Mouse (Mus musculus): Measurements from ENCODE around the gene Acads.
A peak's percentile ranks its signal among the peaks of the same experiment; 100 is the strongest.
"Not testable (repeated sequence)": the region's sequence is repeated elsewhere in the genome, so short reads cannot be mapped to it uniquely, and the experiment has no call there.

Acads gene

DNA sequence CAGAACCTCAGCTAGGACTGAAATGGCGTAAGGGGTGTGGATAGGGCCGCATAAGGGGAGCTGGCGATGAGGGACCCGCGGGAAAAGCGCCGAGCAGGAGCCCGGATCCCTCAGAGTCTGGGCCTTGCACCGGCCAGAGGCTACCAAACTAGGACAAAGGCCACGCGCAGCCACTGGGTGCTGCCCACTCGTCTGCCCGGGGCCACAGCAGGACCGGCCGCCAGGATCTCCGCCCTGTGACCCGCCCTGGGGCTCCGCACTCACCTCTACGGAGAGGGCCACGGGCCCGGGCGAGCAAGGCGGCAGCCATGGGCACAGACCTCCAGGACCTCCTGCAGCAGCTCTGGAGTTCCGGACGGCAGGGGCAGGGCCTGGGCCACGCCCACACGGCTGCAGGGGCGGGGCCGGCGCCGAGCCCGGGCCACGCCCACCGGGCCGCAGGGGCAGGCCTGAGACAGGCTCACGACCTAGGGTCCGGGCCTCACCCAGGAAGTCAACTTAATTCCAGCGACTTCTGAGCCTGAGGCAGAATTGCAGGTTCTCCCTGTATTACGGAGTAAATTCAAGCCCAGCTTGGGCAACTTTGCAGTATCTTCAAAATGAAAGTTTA is at the start of gene Acads:
Acads (minus strand) TSS at position 386 of the 610 bp plus-strand sequence.
- peak; percentile 91 for DNase-seq (ENCODE audit: low spot score)

- no peak for DNase-seq (ENCODE audit: low spot score)
Measured at GRCm38 (mm10) chr5:115167396-115167795, 48.2 kb upstream of the Acads start.

DNA sequence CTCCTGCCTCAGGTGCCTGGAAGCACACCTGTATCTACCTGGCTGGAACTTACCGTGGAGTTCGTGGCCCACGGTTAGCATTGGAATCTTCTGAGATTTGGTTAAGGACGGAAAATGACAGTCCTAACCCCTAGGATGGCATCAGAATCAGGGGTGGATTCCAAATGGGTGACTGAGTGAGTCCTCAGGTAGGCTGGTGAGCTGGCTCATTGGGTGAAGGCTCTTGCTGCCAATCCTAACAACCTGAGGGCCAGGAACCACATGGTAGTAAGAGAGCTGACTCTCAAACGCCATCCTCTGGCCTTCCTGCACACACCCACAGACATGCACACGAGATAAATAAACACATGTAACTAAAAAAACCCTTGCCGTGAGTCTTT is 47.7 kb upstream of the Acads start:
- no peak for DNase-seq (ENCODE audit: low spot score)

- no peak for DNase-seq (ENCODE audit: low spot score)
Measured at GRCm38 (mm10) chr5:115165895-115166814, 47.0 kb upstream of the Acads start.

DNA sequence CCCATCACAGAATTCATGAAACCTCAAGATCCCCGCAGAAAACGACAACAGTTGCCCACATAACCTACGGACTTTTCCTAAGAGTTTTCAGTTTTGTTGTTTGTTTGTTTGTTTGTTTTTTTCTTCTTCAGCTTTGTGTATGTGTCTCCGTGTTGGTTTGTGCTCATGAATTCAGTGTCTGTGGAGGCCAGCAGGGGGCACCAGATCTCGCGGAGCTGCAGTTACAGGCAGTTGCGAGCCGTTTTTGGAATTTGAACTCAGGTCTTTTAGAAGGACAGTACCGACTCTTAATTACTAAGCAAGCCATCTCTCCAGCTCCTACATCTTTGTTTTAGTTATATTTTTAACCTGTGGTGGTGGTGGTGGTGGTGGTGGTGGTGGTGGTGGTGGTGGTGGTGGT is 46.2 kb upstream of the Acads start:
- DNase-seq (ENCODE audit: low spot score), result no peak

DNA sequence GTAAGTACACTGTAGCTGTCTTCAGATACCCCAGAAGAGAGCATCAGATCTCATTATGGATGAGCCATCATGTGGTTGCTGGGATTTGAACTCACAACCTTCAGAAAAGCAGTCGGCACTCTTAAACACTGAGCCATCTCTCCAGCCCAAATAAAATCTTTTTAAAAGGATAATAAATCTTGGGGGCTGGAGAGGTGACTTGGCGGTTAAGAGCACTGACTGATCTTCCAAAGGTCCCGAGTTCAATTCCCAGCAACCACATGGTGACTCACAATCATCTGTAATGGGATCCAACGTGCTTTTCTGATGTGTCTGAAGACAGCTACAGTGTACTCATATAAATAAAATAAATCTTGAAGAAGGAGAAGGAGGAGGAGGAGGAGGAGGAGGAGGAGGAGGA is 45.3 kb upstream of the Acads start:
- not testable (repeated sequence) for DNase-seq (ENCODE audit: low spot score)

- no peak for DNase-seq (ENCODE audit: low spot score)
Measured at GRCm38 (mm10) chr5:115163563-115163962, 44.4 kb upstream of the Acads start.

DNA sequence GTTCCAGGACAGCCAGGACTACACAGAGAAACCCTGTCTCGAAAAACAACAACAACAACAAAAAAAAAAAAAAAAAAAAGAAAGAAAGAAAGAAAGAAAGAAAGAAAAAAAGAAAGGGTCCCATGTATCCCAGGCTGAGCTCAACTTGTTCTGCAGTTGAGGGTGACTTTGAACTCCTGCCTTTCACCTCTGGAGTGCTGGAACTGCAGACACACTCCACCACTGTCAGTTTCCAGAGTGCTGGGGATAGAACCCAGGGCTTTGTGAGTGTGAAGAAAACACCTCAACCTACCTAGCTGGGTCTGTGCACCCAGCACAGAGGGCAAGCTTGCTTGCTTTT is 42.8 kb upstream of the Acads start:
- DNase-seq (ENCODE audit: low spot score), result not testable (repeated sequence)

- DNase-seq (ENCODE audit: low spot score), result no peak
Measured at GRCm38 (mm10) chr5:115161064-115161939, 42.2 kb upstream of the Acads start.

- DNase-seq (ENCODE audit: low spot score), result no peak
Measured at GRCm38 (mm10) chr5:115160655-115161054, 41.5 kb upstream of the Acads start.

GRCm38 (mm10) chr5:115159165-115159564 is 40.0 kb upstream of the Acads start:
- no peak for DNase-seq (ENCODE audit: low spot score)

- DNase-seq (ENCODE audit: low spot score), result peak; percentile 99
Measured at GRCm38 (mm10) chr5:115158040-115158983, 39.2 kb upstream of the Acads start, which contains the start of gene Mlec. TSS of gene Mlec (minus strand) at chr5:115158179.

DNA sequence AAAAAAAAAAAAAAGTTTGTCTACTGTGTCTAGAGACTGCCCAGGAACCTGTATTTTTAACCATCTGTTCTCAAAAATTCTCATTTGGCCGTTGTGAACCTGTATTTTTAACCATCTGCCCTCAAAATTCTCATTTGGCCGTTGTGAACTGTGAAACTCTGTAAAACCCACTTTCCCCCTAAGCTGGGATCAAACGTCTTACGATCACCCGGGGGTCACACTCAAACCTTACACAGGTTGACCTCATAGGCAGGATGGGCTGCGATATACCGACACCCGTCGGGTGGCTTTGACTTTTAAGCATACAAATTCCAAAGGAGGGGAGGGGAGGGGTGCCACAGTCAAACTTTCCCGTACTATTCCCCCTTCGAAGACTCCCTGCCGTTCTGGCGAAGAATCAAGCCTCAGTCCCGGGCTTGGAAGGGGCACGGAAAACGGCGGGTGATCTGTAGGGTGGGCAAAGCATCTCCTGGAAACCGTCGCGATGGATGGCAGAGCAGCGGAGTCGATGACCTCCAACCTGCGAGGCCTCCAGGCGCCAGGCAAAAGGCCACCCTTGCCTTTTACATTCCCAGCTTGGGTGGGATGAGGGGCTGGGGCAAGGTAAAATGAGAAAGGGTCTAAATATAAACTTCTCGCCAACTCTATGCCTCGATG is 37.9 kb upstream of the Acads start:
- no peak for DNase-seq (ENCODE audit: low spot score)

DNA sequence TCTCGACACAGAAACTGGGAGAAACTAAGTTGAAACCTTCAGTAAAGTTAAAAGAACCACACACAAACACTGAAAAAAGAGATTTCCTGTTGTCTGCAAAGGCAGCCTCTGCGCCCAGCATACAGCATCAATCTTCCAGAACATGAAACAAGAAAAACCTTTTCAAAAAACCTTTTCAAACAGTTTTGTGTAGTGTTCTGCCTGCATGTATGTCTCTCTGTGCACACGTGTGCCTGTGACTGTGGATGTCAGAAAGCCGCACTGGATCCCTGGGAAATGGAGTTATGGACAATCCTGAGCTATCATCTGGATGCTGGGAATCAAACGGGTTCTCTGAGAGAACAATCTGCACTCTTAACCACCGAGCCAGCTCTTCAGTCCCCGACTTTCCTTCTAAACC is 37.3 kb upstream of the Acads start:
- DNase-seq (ENCODE audit: low spot score), result no peak

DNA sequence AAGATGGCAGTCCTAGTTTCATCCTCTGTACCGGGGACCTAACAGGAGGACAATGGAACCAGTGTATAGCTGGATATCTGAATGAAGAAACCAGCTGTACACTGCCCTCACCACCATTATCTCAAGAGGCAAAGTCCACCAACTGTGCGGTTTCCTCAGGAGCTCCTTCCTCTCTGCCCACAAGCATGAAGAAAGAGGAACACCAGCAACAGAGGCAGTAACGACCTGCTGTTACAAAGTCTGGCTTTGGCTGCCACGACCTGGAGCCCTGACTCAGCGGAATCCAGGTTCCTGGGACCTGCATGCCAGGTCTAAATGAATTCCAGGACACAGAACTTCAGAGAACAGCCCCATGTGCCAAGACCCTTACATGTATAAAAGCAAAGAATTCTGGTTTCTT is 36.7 kb upstream of the Acads start:
- peak; percentile 76 for DNase-seq (ENCODE audit: low spot score)

DNA sequence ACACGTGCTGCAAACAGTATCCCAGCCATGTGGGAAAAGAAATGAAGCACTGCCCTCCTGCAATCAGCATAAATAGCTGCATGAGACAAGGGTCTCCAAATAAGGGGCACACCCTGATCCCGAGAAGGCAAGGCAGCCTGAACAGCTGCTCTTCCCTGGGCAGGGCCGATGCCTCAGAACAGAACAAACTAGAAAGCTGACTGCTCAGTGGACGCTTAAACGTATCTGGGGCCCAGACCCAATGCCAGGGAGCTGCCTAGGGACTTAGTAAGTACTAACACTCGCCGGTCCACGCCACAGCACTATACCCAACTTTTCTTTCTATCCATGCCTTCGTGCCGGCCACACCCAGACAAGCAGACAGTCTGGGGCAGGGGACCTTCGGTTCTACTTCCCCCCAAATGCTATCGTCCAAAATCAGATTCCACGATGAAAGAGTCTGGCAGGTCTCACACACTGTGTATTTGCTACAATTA is 36.0 kb upstream of the Acads start:
- DNase-seq (ENCODE audit: low spot score), result no peak

- DNase-seq (ENCODE audit: low spot score), result no peak
Measured at GRCm38 (mm10) chr5:115152132-115152956, 33.2 kb upstream of the Acads start.

GRCm38 (mm10) chr5:115151457-115151856 is 32.3 kb upstream of the Acads start:
- DNase-seq (ENCODE audit: low spot score), result no peak

GRCm38 (mm10) chr5:115150991-115151390 is 31.8 kb upstream of the Acads start:
- no peak for DNase-seq (ENCODE audit: low spot score)
